Mouse (Mus musculus) heart, embryonic 14.5 days (tissue): ENCODE data around the gene Kdelc2. TPM values are rescaled to one million over a fixed set of nuclear protein-coding genes. Genes with fewer than 3 reads are reported as not detected.

Experiments used
- ATAC-seq: fragments of 200-750 bp; cut with Nextera tagmentation; 2 replicates; pipeline ENCODE4 v1.8.0; 2017; ENCODE audit warnings: low read depth, moderate TSS enrichment; ENCODE audit not compliant: insufficient number of reproducible peaks, insufficient read depth, low FRiP score
- H3K27ac ChIP-seq, 2 experiments: fragments of 200-500 bp in 1 of 2; fragments of 300-500 bp in 1 of 2; sonication (generic) in 1 of 2; replicated peaks in 1 of 2; 2 replicates each; pipeline ENCODE4 v1.5.1; 2012 to 2014; ENCODE audit warnings: low read depth in 2 of 2, low read length in 2 of 2, control low read depth in 1 of 2, mild to moderate bottlenecking in 1 of 2, mixed read lengths in 1 of 2; ENCODE audit not compliant: control insufficient read depth in 1 of 2, insufficient read depth in 1 of 2
- H3K27me3 ChIP-seq: fragments of 300-500 bp; sonication (generic); 2 replicates; pipeline ENCODE4 v1.6.1; 2014; ENCODE audit warnings: mild to moderate bottlenecking, low read length, control low read depth; ENCODE audit not compliant: control insufficient read depth, insufficient read depth
- H3K36me3 ChIP-seq: fragments of 300-500 bp; sonication (generic); 2 replicates; pipeline ENCODE4 v1.6.1; 2014; ENCODE audit warnings: mild to moderate bottlenecking, control low read depth, low read length, mixed read lengths; ENCODE audit not compliant: control insufficient read depth, insufficient read depth
- H3K4me1 ChIP-seq, 2 experiments: fragments of 200-500 bp in 1 of 2; fragments of 300-500 bp in 1 of 2; sonication (generic) in 1 of 2; 2 replicates each; pipeline ENCODE4 v1.6.1; 2012 to 2014; ENCODE audit warnings: low read length in 2 of 2, control low read depth in 1 of 2, mixed read lengths in 1 of 2; ENCODE audit not compliant: control insufficient read depth in 2 of 2, insufficient read depth in 2 of 2
- H3K4me2 ChIP-seq: fragments of 300-500 bp; sonication (generic); 2 replicates; pipeline ENCODE4 v1.6.1; 2014; ENCODE audit warnings: mild to moderate bottlenecking, low read length
- H3K4me3 ChIP-seq, 2 experiments: fragments of 200-500 bp in 1 of 2; fragments of 300-500 bp in 1 of 2; sonication (generic) in 1 of 2; 2 replicates each; pipeline ENCODE4 v1.5.1; 2012 to 2014; ENCODE audit warnings: low read length in 2 of 2, mild to moderate bottlenecking in 2 of 2, control low read depth in 1 of 2, low read depth in 1 of 2, moderate library complexity in 1 of 2; ENCODE audit not compliant: control insufficient read depth in 1 of 2, insufficient read depth in 1 of 2
- H3K9ac ChIP-seq: fragments of 300-500 bp; sonication (generic); 2 replicates; pipeline ENCODE4 v1.6.1; 2014; ENCODE audit warnings: mild to moderate bottlenecking, low read length
- H3K9me3 ChIP-seq: fragments of 300-500 bp; sonication (generic); 2 replicates; pipeline ENCODE4 v1.6.1; 2016; ENCODE audit warnings: low read length, control low read depth; ENCODE audit not compliant: control insufficient read depth
- WGBS: fragments of 180-500 bp; shearing (Covaris S2); extraction: QIAGEN DNeasy Blood & Tissue Kit; methylation state at CpG from one replicate; pipeline ENCODE4 v1.1.7; 2014; 5-methylcytosine and 5-hydroxymethylcytosine counted together
- polyA plus RNA-seq: library from polyadenylated mRNA; unstranded; fragments of >200 nt; fragmentation: Nextera tagmentation; extraction: Ambion mirVana; gene quantifications from 2 replicates; pipeline ENCODE4 v1.2.1, GENCODE M21; 2014

The Kdelc2 gene
- polyA plus RNA-seq, 1 experiment from 2014 or later: 26.3 TPM

DNA sequence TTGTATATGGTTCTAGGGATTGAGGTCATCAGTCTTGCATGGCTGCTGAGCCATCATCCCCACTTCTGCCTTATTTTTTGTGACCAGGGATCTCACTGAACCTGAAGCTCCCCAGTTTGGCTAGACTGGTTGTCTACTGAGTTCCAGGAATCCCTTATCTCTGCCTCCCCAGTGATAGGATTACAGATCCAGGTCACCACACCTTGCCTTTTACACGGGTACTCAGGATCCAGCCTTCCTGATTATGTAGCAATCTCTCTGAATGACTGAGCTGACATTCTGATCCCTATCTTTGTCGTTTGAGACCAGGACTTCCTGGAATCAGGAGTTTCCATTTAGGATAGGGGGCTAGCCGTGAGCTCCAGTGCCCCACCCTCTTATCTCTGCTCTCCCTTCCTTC lies 12.5 kb upstream of the Kdelc2 start:
- peaks cover 0 to 2% of the 10 kb centered on the region in 2 experiments; a peak in 1 of 4 replicates for H3K4me1 ChIP-seq
- H3K27me3 ChIP-seq: no peaks in the 10 kb centered on the region
- H3K9me3 ChIP-seq: no peaks in the 10 kb centered on the region
- H3K4me2 ChIP-seq: no peak overlapping the region
- H3K4me3 ChIP-seq: no peak overlapping the region
- ATAC-seq: no peak
- H3K36me3 ChIP-seq: no peaks in the 10 kb centered on the region
- WGBS: 25% methylated on average over 3 of the region's 3 CpGs
- H3K9ac ChIP-seq: no peak overlapping the region
- H3K27ac ChIP-seq: no peak overlapping the region

DNA sequence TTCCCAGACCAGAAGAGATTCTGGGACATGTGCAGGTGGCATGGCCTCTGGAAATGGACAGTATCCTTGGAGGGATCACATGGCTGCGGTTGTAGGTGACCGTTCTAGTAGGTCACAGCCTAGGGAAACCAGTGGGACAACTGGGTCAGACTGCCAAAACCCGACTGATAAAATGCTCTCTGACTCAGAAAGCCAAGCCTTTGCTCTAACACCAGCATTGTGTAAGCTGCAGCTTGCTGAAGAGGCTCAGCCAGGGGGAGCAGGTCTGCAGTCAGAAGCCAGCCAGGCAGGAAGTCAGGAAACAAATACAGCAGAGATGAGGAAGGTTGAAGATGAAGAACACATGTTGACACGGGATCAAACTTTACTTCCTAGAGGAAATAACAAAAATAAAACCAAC lies 7.9 kb upstream of the Kdelc2 start:
- H3K4me1 ChIP-seq: peaks cover 0 to 8% of the 10 kb centered on the region in 2 experiments; a peak in 1 of 4 replicates

DNA sequence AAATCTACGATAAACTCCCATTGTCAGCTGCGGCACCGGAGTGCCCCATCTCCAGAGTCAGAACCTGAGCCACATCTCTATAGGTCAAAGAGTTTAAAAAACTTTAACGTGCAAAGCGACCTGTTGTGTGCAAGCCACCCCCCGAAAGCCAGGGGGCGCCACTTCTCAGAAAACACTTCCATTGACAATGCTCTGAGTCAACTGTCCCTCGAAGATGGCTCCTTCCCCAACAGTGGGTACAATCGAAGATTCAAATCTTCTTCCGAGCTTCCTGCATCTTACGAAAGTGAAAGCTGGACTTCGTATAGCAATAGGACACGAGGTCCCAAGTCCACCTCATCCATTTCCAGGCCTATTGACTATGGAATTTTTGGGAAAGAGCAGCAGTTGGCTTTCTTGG lies 7.0 kb upstream of the Kdelc2 start:
- Histone ChIP-seq H3K27me3 (no peaks in the 10 kb centered on the region), H3K9me3 (no peaks in the 10 kb centered on the region), H3K4me1 (peaks cover 0 to 8% of the 10 kb centered on the region in 2 experiments; a peak in 1 of 4 replicates), H3K4me2 (no peak overlapping the region), H3K27ac (no peak overlapping the region), H3K9ac (no peak overlapping the region), H3K4me3 (no peak overlapping the region), H3K36me3 (no peaks in the 10 kb centered on the region)
- no peak for ATAC-seq
- 80% methylated on average over 13 of the region's 13 CpGs for WGBS

More for the DNA sequence above, 7.9 kb upstream of the Kdelc2 start:
- no peaks in the 10 kb centered on the region for H3K27me3 ChIP-seq
- no peaks in the 10 kb centered on the region for H3K9me3 ChIP-seq
- H3K27ac ChIP-seq: peak overlapping the region; percentile 19 to 28; a peak in 2 of 4 replicates
- no peak overlapping the region for H3K9ac ChIP-seq
- ATAC-seq: no peak
- no peak overlapping the region for H3K4me2 ChIP-seq
- WGBS: 43% methylated on average over 4 of the region's 4 CpGs
- H3K36me3 ChIP-seq: no peaks in the 10 kb centered on the region
- H3K4me3 ChIP-seq: no peak overlapping the region

GRCm38 (mm10) chr9:53377597-53377996 lies 6.2 kb upstream of the Kdelc2 start:
- Histone ChIP-seq H3K27ac (no peak overlapping the region), H3K4me2 (no peak overlapping the region), H3K4me1 (peaks cover 0 to 8% of the 10 kb centered on the region in 2 experiments; a peak in 1 of 4 replicates), H3K9me3 (no peaks in the 10 kb centered on the region), H3K36me3 (no peaks in the 10 kb centered on the region), H3K4me3 (no peak overlapping the region), H3K9ac (no peak overlapping the region), H3K27me3 (no peaks in the 10 kb centered on the region)
- no peak for ATAC-seq
- WGBS: 30% methylated on average over 5 of the region's 5 CpGs

DNA sequence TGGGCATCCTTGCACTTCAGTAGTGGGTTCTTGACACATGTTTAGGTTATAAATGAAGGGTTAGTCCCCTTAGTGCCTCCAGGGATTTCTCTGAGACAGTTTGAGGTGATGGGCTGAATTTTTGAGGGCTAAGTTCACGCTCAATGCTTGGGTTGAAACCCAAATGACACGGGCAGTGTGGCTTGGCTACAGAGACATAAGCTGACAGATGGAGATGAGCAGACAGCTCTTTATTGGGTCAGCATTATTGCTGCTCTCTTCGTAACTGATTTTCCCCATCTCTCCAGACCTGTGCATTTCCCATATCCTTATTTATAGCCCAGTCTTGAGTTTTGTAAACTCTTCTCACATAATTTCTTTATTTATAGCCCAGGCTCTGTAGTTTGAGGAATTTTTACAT lies 5.7 kb upstream of the Kdelc2 start:
- no peak for ATAC-seq
- H3K9ac ChIP-seq: no peak overlapping the region
- H3K27me3 ChIP-seq: no peaks in the 10 kb centered on the region
- no peak overlapping the region for H3K27ac ChIP-seq
- H3K4me1 ChIP-seq: peaks cover 0 to 8% of the 10 kb centered on the region in 2 experiments; a peak in 1 of 4 replicates
- H3K4me2 ChIP-seq: no peak overlapping the region
- WGBS: 83% methylated on average over 3 of the region's 3 CpGs
- H3K36me3 ChIP-seq: no peaks in the 10 kb centered on the region
- no peaks in the 10 kb centered on the region for H3K9me3 ChIP-seq
- H3K4me3 ChIP-seq: no peak overlapping the region

- Histone ChIP-seq H3K27ac (no peak overlapping the region), H3K9ac (no peak overlapping the region), H3K27me3 (no peaks in the 10 kb centered on the region), H3K36me3 (no peaks in the 10 kb centered on the region), H3K9me3 (no peaks in the 10 kb centered on the region), H3K4me1 (peaks cover 8 to 9% of the 10 kb centered on the region in 2 experiments; a peak in 2 of 4 replicates), H3K4me2 (no peak overlapping the region), H3K4me3 (no peak overlapping the region)
- WGBS: 59% methylated on average over 2 of the region's 2 CpGs
- no peak for ATAC-seq
These were observed 3.2 kb upstream of the Kdelc2 start for GRCm38 (mm10) chr9:53380595-53380994.

GRCm38 (mm10) chr9:53381113-53381615 lies 2.7 kb upstream of the Kdelc2 start:
- Histone ChIP-seq H3K4me1 (peaks cover 6 to 9% of the 10 kb centered on the region in 2 experiments; a peak in 1 of 4 replicates), H3K9ac (no peak overlapping the region), H3K36me3 (no peaks in the 10 kb centered on the region), H3K9me3 (no peaks in the 10 kb centered on the region), H3K4me3 (no peak overlapping the region), H3K27me3 (no peaks in the 10 kb centered on the region), H3K4me2 (no peak overlapping the region), H3K27ac (no peak overlapping the region)
- WGBS: 77% methylated on average over 5 of the region's 5 CpGs
- no peak for ATAC-seq

DNA sequence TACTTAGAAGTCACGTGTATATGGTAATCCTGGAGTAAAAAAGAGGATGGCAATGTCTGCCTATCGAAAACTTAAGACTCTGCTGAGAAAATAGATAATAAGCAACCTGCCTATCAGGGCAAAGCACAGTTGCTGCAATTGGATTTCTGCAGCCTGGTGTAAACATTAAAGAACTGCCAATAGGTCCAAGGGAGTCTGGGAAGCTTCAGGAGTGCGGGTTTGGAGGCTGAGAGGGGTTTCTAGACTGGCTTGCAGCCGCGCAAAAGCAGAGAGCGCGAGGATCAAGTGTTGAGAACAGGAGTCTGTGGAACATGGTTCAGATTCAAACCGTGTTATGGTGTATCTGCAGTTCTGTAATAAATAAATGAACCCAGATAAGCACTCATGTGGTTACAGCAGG lies 1.0 kb downstream of the Kdelc2 start:
- Histone ChIP-seq H3K27me3 (no peaks in the 10 kb centered on the region), H3K9ac (peak overlapping the region; percentile 94), H3K4me3 (peak overlapping the region; percentile 69 to 86), H3K4me2 (peak overlapping the region; percentile 85), H3K27ac (peak overlapping the region; percentile 84 to 97), H3K36me3 (peaks cover 14% of the 10 kb centered on the region; the same call in 1 of the 2 replicates), H3K4me1 (peaks cover 0 to 9% of the 10 kb centered on the region in 2 experiments; a peak in 1 of 4 replicates), H3K9me3 (no peaks in the 10 kb centered on the region)
- no peak for ATAC-seq
- 4% methylated on average over 8 of the region's 8 CpGs for WGBS
